Mouse (Mus musculus) heart, adult 9 months (tissue): ENCODE measurements around the gene Slc5a6.
"Not testable (repeated sequence)": the region's sequence is repeated elsewhere in the genome, so short reads cannot be mapped to it uniquely, and the experiment has no call there.

Source experiments
- DNase-seq, 2 experiments: peaks; one replicate each; pipeline ENCODE4 v3.0.0; 2022; ENCODE audit warnings: low spot score in 2 of 2

Gene Slc5a6

DNA sequence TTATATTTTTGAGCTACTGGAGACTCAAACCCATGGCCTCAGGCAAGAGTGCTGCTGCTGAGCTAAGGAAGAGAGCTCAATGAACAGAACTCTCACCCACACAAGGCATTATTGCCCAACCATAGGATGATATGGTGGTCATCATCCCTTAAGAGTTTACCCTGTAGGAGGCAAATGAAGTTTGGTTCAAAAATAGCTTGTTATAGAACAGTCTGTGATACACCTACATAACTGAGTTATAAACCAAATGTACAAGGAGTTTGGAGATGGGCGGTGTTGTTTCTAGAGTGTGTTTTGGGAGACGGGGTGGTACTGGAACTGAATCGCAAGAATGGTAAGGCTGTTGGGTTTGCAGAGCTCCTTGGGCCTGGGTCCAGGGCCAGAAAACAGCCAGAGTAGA, 21.1 kb upstream of the Slc5a6 start:
- no peak for DNase-seq

DNA sequence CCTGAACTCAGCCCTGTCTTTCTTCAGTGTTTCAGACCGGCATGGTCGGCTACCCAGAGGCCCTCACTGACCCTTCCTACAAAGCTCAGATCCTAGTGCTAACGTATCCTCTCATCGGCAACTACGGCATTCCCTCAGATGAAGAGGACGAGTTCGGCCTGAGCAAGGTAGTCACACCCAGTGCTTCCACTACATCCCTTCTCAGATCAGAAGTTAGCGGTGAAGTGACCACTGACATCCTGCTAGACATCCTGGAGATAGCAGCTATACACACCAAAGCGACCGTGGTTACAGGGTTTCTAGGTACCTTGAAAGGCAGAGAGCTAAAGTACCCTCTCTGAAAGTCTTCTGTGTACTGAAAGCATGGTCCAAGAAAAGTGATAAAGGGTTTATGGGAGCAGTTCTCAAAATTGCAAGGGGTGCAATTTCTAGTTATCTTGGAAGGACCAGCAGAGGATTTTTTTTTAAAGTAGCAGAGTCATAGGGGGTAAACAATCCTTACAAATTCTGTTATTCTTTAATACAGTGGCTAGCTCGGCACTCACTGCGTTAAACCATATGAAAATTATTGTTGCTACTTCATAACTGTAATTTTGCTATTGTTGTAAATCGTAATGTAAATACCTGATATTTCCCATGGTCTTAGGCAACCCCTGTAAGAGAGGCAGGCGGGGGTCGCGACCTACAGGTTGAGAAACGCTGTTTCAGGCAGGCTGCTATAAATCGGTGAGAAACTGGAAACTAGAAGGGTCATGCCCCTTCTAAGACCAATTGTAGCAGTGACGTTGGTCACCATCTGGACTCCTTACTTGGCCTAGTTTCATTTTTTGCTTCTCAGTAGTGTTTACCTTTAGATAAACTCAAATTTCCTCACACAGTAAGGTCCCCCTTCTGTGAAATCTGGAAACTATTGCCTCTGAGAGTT, 6.8 kb upstream of the Slc5a6 start:
- DNase-seq, result no peak

DNA sequence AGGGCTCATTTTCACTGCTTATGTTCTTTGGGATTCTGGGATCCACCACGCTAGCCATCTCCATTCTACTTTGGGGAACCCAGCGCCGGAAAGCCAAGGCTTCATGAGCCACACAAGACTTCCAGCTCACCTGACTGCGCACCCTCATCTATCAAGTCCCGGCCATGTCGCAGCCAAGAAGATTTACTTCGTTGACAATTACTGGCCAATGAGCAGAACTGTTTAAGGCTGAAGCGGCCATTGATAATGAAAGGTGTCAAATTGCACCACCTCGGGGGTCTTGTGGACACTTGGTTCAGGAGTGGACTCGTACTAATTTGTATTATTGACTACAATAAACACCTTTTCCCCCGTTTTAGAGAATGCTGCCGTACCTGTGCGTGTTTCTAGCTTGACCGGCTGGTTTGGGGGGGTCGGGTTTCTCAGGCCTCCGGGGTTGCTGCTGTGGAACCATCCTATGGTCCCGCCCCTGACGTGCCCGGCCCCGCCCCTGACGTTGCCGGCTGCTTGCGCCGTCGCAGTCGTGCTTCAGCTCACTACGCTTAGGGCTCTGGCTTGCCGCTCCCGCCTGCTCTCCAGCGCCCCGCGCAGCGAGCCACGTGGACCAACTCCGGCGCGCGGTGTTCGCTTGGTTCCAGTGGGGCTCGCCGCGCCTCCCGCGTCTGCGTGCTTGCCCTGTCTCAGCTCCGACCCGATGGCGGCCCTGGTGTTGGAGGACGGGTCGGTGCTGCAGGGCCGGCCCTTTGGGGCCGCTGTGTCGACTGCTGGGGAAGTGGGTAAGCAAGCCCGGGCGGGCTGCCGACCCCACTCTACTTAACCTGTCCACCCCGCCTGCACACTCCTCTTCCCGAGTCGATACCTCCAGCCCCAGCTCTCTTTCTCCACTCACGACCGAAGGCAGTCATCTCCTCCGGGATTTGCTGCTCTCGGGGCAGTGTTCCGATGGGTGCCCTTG, 5.8 kb upstream of the Slc5a6 start, which contains the start of gene Cad:
Gene Cad, plus strand, starts transcription at position 520 of the 955 bp plus-strand sequence.
- peak; percentile 92 to 95 for DNase-seq

DNA sequence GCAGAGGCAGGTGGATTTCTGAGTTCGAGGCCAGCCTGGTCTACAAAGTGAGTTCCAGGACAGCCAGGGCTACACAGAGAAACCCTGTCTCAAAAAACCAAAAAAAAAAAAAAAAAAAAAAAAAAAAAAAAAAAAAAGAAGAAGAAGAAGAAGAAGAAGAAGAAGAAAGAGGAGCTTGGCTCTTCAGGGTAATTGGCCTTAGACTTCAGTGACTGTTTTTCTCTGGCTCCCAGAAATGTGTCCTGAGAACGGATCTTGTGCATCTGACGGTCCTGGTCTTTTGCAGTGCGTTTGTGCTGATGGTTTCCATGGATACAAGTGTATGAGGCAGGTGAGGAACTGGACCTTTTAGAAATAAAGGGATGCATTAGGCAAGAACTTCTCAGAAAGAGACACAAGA, 5.0 kb upstream of the Slc5a6 start:
- DNase-seq, result not testable (repeated sequence)

DNA sequence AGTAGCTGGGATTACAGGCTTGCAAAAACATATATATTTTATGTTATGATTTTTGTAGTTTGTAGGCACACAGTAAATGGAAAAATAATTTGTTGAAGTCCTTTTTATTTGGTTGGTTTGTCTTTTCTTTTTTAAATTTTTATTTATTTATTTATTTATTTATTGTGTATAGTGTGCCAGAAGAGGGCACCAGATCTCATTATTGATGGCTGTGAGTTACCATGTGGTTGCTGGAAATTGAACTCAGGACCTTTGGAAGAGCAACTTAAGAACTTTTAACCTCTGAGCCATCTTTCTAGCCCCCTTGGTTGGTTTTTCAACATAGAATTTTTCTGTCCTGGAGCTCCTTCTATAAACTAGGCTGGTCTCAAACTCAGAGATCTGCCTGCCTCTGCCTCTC, 1.7 kb upstream of the Slc5a6 start:
- no peak for DNase-seq

DNA sequence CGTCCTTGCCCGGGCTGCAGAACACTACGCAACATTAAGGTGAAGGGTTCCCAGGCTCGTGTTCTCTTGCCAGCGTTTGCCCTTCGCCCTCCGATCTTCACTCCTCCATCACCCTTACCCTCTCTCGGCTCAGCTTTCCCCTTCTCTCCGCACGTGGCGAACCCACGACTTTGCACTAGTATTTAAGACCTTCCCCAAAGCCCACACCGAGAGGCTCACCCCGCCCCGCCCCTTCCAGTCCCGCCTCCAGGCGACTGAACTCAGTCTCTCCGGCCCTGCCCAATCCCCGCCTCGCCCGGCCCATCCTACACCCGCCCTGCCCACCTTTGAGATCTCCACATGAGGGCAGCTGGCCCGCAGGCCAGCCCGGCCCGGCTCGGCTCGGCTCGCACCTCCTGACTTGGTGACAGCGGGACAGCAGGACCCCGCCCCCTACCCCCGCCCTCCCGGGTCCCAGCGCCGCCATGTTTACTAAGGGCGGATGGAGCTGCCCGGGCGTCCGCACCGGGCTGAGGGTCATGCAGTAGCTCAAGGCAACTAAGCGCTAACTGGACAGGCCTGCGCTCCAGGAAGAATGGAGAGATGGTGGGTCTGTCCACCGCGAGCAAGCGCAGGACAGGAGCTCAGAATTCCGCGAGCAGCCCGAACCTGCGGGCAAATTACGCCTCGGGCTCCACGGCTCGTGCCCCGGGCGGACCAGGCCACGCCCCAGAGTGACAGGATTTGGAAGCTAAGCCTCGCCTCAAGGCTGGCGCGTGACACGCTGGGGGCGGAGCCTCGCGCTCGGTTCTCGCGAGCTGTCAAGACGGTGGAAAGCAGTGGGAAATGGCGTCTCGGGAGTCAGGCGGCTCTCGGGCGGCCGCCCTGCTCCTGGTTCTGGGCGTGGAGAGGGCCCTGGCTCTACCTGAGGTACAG, 619 bp downstream of the Slc5a6 start, which contains the start of gene Atraid:
Gene Atraid, plus strand, starts transcription at position 465 of the 915 bp plus-strand sequence.
- peak; percentile 97 to 100 for DNase-seq

DNA sequence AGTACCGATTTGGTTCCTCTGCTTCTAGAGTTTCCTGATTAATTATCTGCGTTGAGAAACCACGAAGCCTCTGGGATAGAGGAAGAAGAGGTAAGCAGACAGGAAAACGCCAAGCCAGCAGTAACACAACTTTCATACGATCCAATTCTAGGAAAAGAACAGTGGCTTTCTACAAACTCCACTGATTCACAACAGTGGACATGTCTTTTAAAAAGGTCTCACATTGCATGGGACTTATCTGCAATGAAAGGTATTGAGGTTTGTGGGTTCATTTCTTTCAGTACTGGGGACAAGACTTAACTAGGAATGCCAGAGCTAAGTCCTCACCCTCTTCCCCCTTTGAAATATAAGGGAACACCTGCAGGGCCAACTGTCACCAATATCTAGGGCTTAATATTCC, 1.6 kb downstream of the Slc5a6 start:
- DNase-seq, result no peak

DNA sequence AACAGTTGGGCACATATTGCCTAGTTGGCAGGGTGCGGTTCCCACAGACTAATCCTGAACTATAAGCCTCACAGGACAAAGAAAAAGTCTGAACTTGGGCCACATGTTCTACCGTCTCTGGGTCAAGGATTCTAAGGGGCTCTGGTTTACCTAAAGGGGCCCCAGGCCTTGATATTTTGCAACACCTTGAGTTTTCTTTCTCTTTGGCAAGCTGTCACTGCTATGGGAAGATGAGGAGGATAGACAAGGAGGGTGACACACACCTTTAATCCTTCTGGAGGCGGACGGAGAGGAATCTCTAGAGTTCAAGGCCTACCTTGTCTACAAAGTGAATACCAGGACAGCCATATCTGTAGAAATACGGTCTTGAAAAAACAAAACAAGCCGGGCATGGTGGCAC, 2.3 kb downstream of the Slc5a6 start:
- no peak for DNase-seq

DNA sequence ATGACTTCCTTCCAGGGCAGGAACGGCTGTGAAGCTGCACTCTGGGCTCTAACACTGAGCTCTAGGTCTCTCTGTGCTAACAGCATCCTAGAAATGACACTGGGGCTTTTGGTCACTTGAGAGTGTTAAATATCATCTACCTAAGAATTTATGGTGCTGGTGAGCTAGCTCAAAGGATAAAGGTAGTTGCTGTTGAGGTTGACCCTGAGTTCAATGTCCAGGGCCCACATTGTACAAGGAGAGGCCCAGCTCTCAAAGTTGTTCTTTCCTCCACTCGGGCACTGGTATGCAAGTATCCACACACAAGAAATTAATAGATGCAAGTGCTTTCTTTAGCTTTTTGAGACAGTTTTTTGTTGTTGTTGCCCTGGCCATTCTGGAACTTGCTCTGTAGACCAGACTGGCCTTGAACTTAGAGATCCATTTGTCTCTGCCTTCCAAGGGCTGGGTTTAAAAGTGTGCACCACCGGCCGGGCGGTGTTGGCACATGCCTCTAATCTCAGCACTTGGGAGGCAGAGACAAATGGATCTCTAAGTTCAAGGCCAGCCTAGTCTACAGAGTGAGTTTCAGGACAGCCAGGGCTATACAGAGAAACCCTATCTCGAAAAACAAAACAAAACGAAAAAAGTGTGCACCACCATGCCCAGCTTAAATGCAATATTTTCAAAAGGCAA, 10.4 kb downstream of the Slc5a6 start:
- DNase-seq, result no peak

DNA sequence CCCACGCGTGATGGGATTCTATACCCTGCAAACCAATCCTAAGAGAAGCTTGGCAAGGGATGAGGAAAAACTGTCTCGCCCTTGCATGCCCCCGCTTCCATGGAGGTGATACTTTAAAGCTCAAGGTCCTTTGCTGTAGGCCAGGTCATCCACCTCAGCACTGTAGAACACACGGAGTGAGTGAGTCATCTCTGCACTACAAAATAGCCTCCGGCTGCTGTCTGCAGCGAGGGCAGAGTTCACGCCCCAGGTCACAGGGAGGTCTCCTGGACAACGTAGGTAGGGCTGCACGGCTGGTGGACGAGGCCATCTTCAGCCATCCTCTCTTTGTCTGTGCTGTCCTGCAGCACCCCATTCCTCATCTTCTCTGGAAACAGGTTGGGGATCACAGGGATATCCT, 12.2 kb downstream of the Slc5a6 start:
- not testable (repeated sequence) for DNase-seq

DNA sequence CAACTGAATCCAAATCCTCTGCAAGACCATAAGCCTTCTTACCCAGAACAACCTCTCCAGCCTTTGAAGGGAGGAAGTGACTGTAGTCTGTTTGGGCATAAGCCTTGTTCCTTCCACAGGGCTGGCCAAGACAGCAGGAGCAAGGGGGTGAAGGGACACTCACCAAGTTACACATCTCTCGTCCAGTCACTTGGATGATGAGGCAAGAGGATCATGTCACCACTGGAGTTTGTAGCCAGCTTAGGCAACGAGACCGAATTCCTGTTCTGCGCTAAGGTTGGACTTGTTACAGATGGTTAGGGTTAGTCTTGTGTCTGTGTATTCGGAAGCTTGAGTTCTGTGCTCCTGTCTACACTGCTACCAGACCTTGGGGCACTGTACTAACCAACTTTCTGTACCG, 14.1 kb downstream of the Slc5a6 start:
- no peak for DNase-seq

DNA sequence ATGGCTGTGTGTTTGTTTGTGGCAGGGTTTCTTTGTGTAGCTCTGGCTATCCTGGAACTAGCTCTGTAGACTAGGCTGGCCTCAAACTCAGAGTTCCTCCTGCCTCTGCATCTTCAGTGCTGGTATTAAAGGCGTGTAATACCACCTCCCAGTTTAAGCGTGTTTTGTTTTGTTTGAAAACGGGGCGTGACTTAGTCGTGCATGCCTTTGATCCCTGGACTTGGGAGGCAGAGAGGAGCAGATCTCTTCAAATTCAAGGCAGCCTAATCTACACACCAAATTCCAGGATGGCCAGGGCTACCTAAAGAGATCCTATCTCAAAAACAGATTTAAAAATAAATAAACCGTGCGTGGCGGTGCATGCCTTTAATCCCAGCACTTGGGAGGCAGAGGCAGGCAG, 17.2 kb downstream of the Slc5a6 start:
- DNase-seq, result no peak

DNA sequence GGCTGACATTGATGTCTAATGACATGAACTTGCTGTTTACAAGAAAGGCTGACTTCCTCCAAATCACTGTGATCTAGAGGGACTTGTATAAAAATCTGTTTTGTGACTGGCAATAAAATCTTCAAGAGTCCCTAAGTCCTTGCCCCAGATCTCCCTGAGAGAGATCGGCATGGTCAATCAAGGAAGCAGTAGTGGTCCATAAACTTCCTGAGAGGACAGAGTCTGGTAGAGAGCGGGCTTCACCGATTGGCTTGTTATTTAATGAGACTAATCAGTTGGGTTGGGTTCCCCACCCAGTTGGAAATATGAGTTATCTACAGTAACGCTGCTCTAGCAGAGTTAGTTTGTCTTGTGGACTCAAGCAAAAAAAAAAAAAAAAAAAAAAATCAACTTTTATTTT, 17.8 kb downstream of the Slc5a6 start:
- DNase-seq, result no peak

DNA sequence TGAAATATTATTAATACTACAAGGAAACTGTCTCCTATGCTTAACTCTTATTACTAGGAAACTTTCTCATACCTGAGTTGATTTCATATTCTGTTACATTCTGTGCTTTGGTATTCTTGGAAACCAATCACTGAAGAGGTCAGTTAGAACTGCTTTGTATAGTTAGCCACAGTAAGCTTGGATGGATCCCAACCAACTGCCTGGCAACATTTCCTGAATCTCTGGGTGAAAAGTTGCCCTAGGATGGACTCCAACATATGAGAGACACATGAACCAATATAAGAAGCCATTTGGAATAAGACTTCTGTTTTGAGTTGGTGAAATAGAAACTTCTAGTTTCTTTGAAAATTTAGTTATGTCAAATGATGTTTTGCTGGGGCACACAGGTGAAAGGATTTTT, 24.1 kb downstream of the Slc5a6 start:
- no peak for DNase-seq

DNA sequence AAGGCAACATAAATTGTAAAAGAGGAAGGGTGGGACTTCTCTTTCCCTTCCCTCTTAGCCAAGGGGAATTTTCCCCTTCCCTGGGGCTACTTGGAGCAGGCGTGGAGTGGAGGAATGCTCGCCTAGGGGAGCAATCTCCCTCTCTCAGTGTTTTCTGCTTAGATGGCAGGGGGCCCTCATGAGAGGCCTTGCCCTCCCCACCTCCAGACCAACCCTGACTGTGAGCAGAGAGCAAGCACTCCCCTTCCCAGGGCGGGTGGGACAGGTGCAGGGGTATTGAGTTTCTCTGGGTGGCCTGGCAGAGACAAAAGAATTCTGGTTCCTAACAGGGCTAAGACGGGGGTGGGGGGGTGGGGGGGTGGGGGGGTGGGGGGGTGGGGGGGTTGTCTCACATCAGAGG, 25.5 kb downstream of the Slc5a6 start:
- DNase-seq, result no peak

DNA sequence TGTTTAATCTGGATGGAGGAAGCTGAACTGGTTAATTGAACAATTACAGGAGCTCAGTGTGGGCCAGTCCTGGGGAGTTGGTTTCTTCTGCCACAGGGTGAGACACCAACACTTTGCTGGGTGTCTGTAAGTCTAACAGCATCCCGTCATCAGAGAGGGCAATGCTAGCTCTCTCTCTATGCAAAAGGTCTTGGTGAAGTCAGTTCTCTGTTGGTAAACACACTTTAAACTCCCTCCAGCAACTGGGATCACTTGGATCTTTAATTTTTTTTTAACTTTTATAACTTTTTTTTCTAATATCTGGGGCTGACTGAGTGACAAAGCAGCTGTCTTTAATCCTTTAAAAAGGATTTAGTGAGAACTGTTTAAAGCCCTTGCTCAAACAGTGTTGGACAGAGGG, 26.0 kb downstream of the Slc5a6 start:
- DNase-seq, result no peak

DNA sequence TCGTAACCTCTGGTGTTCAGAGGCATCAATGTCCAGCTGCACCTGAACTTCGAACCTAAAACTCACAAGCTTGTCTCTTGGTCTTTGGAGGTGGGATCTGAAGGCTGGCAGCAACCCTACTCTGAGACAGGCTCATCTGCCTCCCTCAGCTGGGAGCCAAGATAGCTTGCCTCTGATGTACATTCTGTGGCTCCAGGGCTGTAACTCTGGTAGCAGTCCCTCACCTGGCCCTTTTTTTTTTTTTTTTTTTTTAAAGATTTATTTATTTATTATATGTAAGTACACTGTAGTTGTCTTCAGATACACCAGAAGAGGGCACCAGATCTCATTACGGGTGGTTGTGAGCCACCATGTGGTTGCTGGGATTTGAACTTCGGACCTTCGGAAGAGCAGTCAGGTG, 26.9 kb downstream of the Slc5a6 start:
- DNase-seq, result not testable (repeated sequence)

DNA sequence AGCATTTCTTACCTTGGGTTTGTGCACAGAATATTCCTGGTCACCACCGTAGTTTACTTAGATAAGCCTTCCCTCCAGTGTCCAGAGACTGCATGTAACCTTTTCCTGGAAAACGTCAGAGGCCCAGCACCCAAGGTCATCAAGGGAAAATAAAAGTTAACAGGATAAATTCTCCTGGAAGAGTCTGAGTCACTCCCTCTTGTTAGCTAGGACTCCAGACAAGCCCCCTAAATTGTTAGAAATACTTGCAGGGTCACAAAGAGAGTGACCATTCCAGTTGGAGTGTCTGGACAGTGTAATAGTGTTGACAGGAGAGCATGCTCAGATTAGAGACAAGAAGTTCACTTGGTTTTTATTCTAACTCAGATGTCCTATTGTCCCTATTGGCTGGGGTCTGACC, 32.8 kb downstream of the Slc5a6 start:
- DNase-seq, result no peak

DNA sequence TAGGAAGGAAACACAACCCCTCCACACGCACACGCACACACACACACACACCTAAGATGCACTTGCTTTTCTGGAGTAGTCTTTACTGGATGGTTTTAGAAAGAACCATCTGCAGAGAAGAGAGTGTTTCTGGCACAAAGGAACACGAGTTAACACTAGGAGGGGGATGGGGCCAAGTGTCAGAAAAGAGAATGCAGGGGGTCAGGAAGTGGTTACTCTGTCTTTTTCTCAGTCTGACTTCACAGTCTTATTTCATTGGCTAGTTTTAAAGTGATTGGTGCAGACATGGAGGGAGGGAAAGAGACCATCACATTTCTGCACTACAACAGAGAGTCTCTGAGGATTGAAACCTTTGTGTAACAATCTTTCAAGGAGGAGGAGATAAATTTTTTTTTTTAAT, 36.0 kb downstream of the Slc5a6 start:
- DNase-seq, result no peak

DNA sequence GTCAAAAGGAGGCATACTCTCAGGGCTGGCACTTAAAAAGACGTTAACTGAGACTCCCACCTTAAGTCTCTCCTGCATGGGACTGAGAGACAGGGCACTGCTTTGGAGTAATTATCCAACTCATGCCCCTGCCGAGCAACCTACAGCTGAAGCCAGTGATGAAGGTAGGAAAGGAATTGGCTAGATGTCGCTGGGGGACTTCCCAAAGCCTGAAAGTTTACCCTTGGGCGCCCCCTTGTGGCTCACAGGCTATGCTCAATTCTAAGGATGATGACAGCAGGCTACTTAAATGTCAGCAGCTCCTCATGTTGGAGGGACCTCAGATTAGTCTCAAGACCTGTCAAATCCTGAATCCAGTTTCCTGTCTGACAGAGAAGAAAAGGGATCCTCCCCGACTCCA, 44.5 kb downstream of the Slc5a6 start:
- peak; percentile 53 to 81 for DNase-seq

DNA sequence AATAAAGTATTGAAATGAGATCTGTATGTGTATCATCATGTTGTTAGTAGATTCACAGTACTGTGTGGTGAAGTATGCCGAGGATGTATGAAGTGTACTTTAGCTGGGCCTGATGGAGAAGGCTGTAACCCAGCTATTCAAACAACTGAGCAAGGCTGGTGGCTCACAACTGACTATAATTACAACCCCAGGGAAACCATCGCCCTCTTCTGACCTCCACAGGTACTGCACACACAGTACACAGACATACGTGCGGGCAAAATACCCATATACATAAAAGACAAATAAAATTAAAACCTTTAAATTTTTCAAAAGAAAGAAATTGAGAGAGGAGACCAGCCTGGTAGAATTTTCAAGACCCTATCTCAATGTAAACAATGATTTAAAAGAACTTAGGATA, 47.2 kb downstream of the Slc5a6 start:
- DNase-seq, result no peak
